Mouse (Mus musculus) liver, embryonic 15.5 days (tissue): ENCODE results near the gene Apol11b. TPM values are rescaled to one million over a fixed set of nuclear protein-coding genes. Genes with fewer than 3 reads are reported as not detected.

Experiments
- ATAC-seq: fragments of 200-750 bp; cut with Nextera tagmentation; 2 replicates; pipeline ENCODE4 v1.8.0; 2017; ENCODE audit warnings: moderate number of reproducible peaks, mild to moderate bottlenecking, moderate library complexity; ENCODE audit not compliant: insufficient read depth
- H3K27ac ChIP-seq: fragments of 300-500 bp; sonication (generic); replicated peaks from 2 replicates; pipeline ENCODE4 v1.5.1; 2015; ENCODE audit warnings: mild to moderate bottlenecking, inconsistent platforms
- H3K27me3 ChIP-seq: fragments of 300-500 bp; sonication (generic); 2 replicates; pipeline ENCODE4 v1.6.1; 2015; ENCODE audit warnings: mild to moderate bottlenecking, inconsistent platforms
- H3K36me3 ChIP-seq: fragments of 300-500 bp; sonication (generic); replicated peaks from 2 replicates; pipeline ENCODE4 v1.6.1; 2015; ENCODE audit warnings: moderate library complexity, mild to moderate bottlenecking, inconsistent platforms
- H3K4me1 ChIP-seq: fragments of 300-500 bp; sonication (generic); replicated peaks from 2 replicates; pipeline ENCODE4 v1.6.1; 2015; ENCODE audit warnings: inconsistent platforms
- H3K4me2 ChIP-seq: fragments of 300-500 bp; sonication (generic); 2 replicates; pipeline ENCODE4 v1.6.1; 2015; ENCODE audit warnings: moderate library complexity, mild to moderate bottlenecking, inconsistent platforms
- H3K4me3 ChIP-seq: fragments of 300-500 bp; sonication (generic); replicated peaks from 2 replicates; pipeline ENCODE4 v1.5.1; 2015; ENCODE audit warnings: mild to moderate bottlenecking, inconsistent platforms
- H3K9ac ChIP-seq: fragments of 300-500 bp; sonication (generic); 2 replicates; pipeline ENCODE4 v1.6.1; 2015; ENCODE audit warnings: moderate library complexity, mild to moderate bottlenecking, inconsistent platforms
- H3K9me3 ChIP-seq: fragments of 300-500 bp; sonication (generic); replicated peaks from 2 replicates; pipeline ENCODE4 v1.6.1; 2016; ENCODE audit warnings: inconsistent platforms
- WGBS: fragments of 180-500 bp; shearing (Covaris S2); methylation state at CpG from one replicate; pipeline ENCODE4 v1.1.7; 2015; ENCODE audit warnings: mixed read lengths; ENCODE audit not compliant: insufficient replicate concordance; 5-methylcytosine and 5-hydroxymethylcytosine counted together
- polyA plus RNA-seq: library from polyadenylated mRNA; unstranded; fragments of >200 nt; fragmentation: Nextera tagmentation; extraction: Ambion mirVana; gene quantifications from 2 replicates; pipeline ENCODE4 v1.2.1, GENCODE M21; 2015

The Apol11b gene
- polyA plus RNA-seq, 1 experiment from 2014 or later: 7.6 TPM

DNA sequence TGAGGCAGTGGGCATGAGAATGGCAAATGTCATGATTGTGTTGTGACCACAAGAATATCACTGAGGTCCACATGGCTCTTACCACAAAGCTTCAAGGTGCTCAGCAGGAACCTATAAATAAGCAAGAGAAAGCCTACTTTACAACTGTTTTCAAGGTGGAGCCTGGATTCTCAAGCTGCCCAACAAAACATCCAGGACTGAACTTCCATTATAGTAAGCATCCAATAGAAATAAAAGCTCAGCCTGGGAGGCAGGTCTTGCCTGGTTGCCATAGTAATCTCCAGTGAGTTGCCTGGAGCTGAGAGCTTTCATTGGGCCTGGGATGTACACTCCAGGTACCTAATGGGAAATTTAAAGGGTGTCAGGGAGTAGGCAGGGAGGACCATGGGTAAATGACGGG lies 44.1 kb downstream of the Apol11b start, which contains the start of gene Gm36245:
Gm36245 (plus strand) TSS at position 301 of the 400 bp plus-strand sequence.
- no peak within 1 kb of the TSS for H3K4me3 ChIP-seq
- no peaks in the 10 kb centered on the region for H3K27me3 ChIP-seq
- H3K9ac ChIP-seq: no peak within 1 kb of the TSS
- no peak within 1 kb of the TSS for H3K4me2 ChIP-seq
- H3K9me3 ChIP-seq: no peaks in the 10 kb centered on the region
- H3K4me1 ChIP-seq: no peaks in the 10 kb centered on the region
- no peak for ATAC-seq
- H3K27ac ChIP-seq: no peak within 1 kb of the TSS
- 72% methylated on average over 1 of the region's 1 CpGs for WGBS
- H3K36me3 ChIP-seq: no peaks in the 10 kb centered on the region

DNA sequence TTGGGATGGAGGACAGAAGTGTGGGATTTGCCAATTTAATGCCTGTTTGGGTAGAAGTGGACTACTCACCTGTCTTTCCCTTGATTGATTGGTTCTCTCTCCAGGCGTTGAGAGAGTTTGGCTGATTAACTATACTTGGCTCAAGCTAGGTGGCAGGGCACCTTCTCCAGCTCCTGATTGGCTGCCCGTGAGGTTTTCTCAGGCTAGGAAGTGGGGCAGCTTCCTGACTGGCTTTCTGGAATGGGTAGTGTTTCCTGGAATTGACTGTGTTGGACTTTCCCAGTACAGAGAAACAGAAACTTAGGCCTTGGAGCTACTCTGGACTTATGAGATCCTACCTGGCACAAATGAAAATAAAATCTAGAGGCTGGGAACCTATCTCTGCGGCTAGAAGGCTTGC lies 44.7 kb downstream of the Apol11b start:
- ATAC-seq: no peak
- WGBS: 31% methylated on average over 3 of the region's 3 CpGs
- no peaks in the 10 kb centered on the region for H3K27me3 ChIP-seq
- H3K36me3 ChIP-seq: no peaks in the 10 kb centered on the region
- H3K4me1 ChIP-seq: no peaks in the 10 kb centered on the region
- no peak overlapping the region for H3K4me2 ChIP-seq
- H3K9me3 ChIP-seq: no peaks in the 10 kb centered on the region
- no peak overlapping the region for H3K4me3 ChIP-seq
- no peak overlapping the region for H3K27ac ChIP-seq
- no peak overlapping the region for H3K9ac ChIP-seq

DNA sequence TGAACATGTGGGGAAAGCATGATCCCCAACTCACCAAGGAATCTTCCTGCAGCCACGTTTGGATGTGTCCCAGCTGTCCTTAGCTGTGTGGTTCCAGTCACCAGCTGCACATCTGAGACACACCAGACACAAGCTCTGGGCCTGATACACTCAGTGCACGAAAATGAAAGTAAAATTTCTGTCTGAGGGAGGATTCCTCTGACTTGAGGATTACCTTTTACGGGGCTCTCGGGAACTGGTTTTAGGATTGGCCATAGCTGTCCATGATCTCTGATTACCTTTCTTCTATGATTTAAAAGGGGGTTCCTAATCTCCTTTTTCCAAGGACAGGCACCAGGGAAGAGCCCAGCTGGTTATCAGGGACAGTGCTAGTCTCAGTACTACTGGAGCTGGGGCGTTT lies 47.1 kb downstream of the Apol11b start, which contains the start of gene Apol10b:
Apol10b (minus strand) TSS at position 165 of the 400 bp plus-strand sequence.
- no peaks in the 10 kb centered on the region for H3K4me1 ChIP-seq
- H3K27me3 ChIP-seq: no peaks in the 10 kb centered on the region; the same call in 1 of the 2 replicates
- H3K27ac ChIP-seq: no peak within 1 kb of the TSS
- no peaks in the 10 kb centered on the region for H3K9me3 ChIP-seq
- no peak within 1 kb of the TSS for H3K4me3 ChIP-seq
- H3K4me2 ChIP-seq: no peak within 1 kb of the TSS
- no peak within 1 kb of the TSS for H3K9ac ChIP-seq
- 38% methylated on average over 5 of the region's 5 CpGs for WGBS
- H3K36me3 ChIP-seq: no peaks in the 10 kb centered on the region
- ATAC-seq: no peak

DNA sequence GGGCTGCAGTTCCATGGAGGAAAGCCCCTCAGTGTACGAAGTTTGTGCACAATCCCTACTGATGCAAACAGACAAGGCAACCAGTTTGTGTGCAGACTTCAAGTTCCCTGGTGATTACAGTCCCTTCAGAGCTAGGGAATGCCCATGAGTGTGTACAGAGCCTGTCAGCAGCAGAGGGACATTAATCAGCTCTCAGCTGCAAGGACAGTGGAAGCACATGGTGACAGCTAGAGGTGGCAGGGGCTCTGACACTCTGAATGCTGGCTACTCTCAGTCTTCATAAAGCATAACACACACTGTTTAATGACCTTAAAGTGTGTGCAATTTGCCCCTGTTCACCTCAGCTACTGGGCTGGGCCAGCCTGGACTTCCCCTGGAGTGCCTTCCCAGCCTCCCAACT lies 49.5 kb downstream of the Apol11b start:
- ATAC-seq: no peak
- Histone ChIP-seq H3K27ac (no peak overlapping the region), H3K4me3 (no peak overlapping the region), H3K36me3 (no peaks in the 10 kb centered on the region), H3K9me3 (no peaks in the 10 kb centered on the region), H3K27me3 (no peaks in the 10 kb centered on the region; the same call in 1 of the 2 replicates), H3K4me1 (no peaks in the 10 kb centered on the region), H3K4me2 (no peak overlapping the region), H3K9ac (no peak overlapping the region)
- WGBS: 32% methylated on average over 1 of the region's 1 CpGs

DNA sequence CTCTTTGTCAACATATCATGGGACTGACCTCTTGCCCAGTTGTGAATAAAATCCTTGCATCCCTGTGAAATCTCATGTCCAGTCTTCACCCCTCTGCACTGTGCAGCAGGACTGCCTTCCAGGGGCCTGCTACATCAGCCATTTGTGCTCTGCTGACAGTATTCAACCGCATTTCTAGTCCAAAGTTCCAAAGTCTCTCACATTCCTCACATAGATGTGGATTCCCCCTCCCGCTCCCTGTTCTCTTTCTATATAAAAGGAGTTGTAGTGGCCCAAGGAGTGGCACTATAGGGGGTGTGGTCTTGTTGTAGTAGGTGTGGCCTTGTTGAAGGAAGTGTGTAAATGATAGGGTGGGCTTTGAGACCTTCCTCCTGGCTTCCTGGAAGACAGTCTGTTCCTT lies 52.2 kb downstream of the Apol11b start:
- Histone ChIP-seq H3K27me3 (no peaks in the 10 kb centered on the region; the same call in 1 of the 2 replicates), H3K4me1 (no peaks in the 10 kb centered on the region), H3K27ac (no peak overlapping the region), H3K9me3 (no peaks in the 10 kb centered on the region), H3K36me3 (no peaks in the 10 kb centered on the region), H3K4me2 (no peak overlapping the region), H3K4me3 (no peak overlapping the region), H3K9ac (no peak overlapping the region)
- no peak for ATAC-seq
- WGBS: 45% methylated on average over 2 of the region's 2 CpGs

DNA sequence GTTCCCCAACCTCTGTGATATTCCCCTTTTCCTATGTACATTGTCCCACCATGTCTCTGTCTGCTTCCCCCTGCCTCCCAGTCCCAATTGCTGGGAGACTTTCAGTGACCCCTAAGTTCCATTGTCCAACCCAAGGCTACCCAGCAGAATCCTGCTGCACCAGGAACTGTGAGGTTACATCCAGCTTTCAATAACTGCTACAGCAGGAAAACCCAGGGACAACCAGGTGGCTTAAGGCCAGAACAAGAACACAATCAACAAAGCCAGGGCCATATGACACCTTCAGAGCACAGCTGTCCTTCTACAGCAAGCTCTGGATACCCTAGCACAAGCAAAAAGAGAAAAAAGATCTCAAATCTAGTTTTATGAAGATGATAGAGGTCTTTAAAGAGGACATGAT lies 54.1 kb downstream of the Apol11b start:
- no peaks in the 10 kb centered on the region; the same call in 1 of the 2 replicates for H3K27me3 ChIP-seq
- no peaks in the 10 kb centered on the region for H3K9me3 ChIP-seq
- no peak overlapping the region for H3K4me2 ChIP-seq
- H3K4me1 ChIP-seq: no peaks in the 10 kb centered on the region
- H3K9ac ChIP-seq: no peak overlapping the region
- no peaks in the 10 kb centered on the region for H3K36me3 ChIP-seq
- no peak overlapping the region for H3K27ac ChIP-seq
- ATAC-seq: no peak
- H3K4me3 ChIP-seq: no peak overlapping the region

DNA sequence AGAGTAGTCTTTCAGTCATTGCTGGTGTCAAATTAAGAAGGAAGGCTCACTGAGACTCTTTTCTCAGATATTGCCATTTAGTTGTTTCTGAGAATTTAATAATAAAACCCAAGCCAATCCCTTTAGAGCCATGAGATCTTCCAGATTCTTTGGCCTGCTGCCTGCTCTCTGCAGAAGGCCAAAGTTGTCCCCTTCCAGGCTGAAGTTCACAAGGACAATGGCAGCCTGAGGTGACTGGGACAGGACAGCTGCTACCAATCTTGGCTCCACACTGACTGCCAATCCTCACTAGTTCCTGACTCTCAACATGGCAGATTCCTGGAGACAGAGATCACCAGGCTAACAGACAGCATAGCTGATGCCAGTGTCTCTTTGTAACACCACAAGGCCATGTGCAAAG lies 56.1 kb downstream of the Apol11b start:
- no peak overlapping the region for H3K4me2 ChIP-seq
- no peak for ATAC-seq
- no peak overlapping the region for H3K27ac ChIP-seq
- H3K4me1 ChIP-seq: no peaks in the 10 kb centered on the region
- no peak overlapping the region for H3K9ac ChIP-seq
- H3K27me3 ChIP-seq: no peaks in the 10 kb centered on the region; the same call in 1 of the 2 replicates
- no peak overlapping the region for H3K4me3 ChIP-seq
- H3K36me3 ChIP-seq: no peaks in the 10 kb centered on the region
- no peaks in the 10 kb centered on the region for H3K9me3 ChIP-seq

Other genes starting within 250 kb of the Apol11b start
- gene Apol7a, start 244.2 kb downstream of the Apol11b start, polyA plus RNA-seq: 1.8 and 2.6 TPM in 2 replicates
- gene Apol9a, start 232.2 kb downstream of the Apol11b start, polyA plus RNA-seq: 0.07 TPM in 1 of 2 replicates, not detected in the other
- gene Apol7b, start 195.8 kb downstream of the Apol11b start, polyA plus RNA-seq: not detected in 2 replicates
- gene Apol10a, start 166.2 kb downstream of the Apol11b start, polyA plus RNA-seq: not detected in 2 replicates
- 0.24 and 0.29 TPM in 2 replicates for gene Apol11a, start 135.0 kb downstream of the Apol11b start, polyA plus RNA-seq
- not detected in 2 replicates for gene Apol7c, start 110.0 kb downstream of the Apol11b start, polyA plus RNA-seq
- not detected in 2 replicates for gene 1700025B11Rik, start 81.4 kb downstream of the Apol11b start, polyA plus RNA-seq
- not detected in 2 replicates for gene Apol10b, start 47.2 kb downstream of the Apol11b start, polyA plus RNA-seq
- gene Gm36245, start 44.0 kb downstream of the Apol11b start, polyA plus RNA-seq: not detected in 2 replicates
- 0.03 TPM in 1 of 2 replicates, not detected in the other for gene Apol7e, start 55.6 kb upstream of the Apol11b start, polyA plus RNA-seq
- gene Apol9b, start 85.8 kb upstream of the Apol11b start, polyA plus RNA-seq: 0.12 TPM in 1 of 2 replicates, not detected in the other
- 27.0 and 28.5 TPM in 2 replicates for gene Apol8, start 113.7 kb upstream of the Apol11b start, polyA plus RNA-seq
- gene Myh9, start 198.9 kb upstream of the Apol11b start, polyA plus RNA-seq: 19.5 and 20.3 TPM in 2 replicates